Mouse (Mus musculus): Measurements from ENCODE around the gene Gdf11. TPM values are rescaled to one million over a fixed set of nuclear protein-coding genes. Genes with fewer than 3 reads are reported as not detected.

The Gdf11 gene
- polyA plus RNA-seq (2015; fragmentation: Nextera tagmentation; extraction: Ambion mirVana): 7.0 and 8.3 TPM in 2 replicates

DNA sequence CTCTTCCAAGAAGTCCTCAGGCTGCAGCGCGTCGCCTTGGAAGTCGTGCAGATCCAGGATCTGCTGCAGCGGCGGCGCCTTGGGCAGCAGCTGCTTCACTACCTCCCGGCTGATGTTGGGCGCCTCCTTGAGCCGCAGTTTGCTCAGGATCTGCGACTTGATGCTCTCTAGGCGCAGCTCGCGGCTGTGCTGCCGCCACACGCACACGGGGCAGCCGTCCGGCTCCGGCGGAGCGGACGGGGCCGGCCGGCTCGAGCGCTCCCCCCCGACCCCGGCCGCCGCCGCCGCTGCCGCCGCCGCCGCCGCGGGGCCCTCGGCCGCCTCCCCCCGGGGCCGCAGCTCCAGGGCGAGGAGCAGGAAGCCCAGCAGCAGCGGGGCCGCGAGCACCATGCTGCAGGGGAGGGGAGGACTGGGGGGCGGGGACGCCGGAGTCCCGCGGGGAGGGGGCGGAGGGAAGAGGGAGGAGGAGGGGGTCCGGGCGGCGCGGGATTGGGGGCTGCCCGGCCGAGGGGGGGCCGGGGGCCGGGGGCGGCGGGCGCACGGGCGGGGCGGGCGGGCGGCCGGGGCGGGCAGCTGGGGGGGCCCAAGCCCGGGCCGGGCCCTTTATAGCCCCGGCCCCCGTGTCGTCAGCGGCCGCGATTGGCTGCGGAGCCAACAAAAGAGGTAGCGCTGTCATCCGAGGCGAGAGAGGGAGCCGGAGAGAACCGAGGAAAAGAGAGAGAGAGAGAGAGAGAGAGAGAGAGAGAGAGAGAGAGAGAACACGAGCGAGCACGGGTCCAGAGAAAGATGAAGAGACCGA is at the start of gene Gdf11:
Gdf11 (minus strand) TSS at position 423 of the 799 bp plus-strand sequence.
- peaks cover 12% of the 10 kb centered on the region for H3K36me3 ChIP-seq
- peak within 1 kb of the TSS; percentile 77 for H3K4me2 ChIP-seq
- H3K27me3 ChIP-seq: peaks cover 10% of the 10 kb centered on the region
- H3K27ac ChIP-seq: peak within 1 kb of the TSS; percentile 93
- WGBS: under 1% methylated on average over 45 of the region's 89 CpGs
- H3K9ac ChIP-seq: peak within 1 kb of the TSS; percentile 86
- peak; percentile 83 for ATAC-seq (ENCODE audit: insufficient number of reproducible peaks, insufficient read depth, low FRiP score, low TSS enrichment, low read depth)
- H3K4me3 ChIP-seq: peak within 1 kb of the TSS; percentile 80
- peaks cover 45% of the 10 kb centered on the region for H3K4me1 ChIP-seq
- H3K9me3 ChIP-seq: no peaks in the 10 kb centered on the region

DNA sequence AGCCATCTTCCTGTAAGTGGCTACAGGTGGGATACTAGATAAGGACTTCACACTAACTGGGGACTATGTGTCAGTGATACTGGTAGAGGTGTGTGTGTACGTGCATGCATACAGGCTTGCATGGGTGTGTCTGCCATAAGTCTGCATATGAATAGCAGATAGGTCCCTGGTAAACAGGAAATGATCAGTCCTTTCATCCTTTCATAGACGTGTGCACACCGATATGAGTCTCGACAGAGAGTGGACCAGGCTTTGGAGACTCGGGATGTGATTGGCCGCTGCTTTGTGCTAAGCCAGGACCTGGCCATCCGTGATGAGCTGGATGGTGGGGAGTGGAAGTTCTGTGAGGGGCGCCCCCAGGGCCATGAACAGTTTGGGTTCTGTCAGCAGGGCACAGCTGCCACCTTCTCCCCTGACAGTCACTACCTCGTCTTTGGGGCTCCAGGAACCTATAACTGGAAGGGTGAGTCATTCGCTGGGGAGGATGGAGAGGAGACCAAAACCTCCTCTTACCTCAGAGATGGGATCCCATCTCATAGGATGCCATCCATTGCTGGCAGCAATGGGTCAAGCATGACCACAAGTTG is 49.0 kb upstream of the Gdf11 start:
- Histone ChIP-seq H3K27ac (no peak overlapping the region), H3K4me1 (no peaks in the 10 kb centered on the region), H3K36me3 (no peaks in the 10 kb centered on the region), H3K4me2 (no peak overlapping the region), H3K27me3 (peaks cover 20% of the 10 kb centered on the region), H3K4me3 (no peak overlapping the region), H3K9me3 (no peaks in the 10 kb centered on the region), H3K9ac (no peak overlapping the region)
- 79% methylated on average over 10 of the region's 10 CpGs for WGBS
- ATAC-seq (ENCODE audit: insufficient number of reproducible peaks, insufficient read depth, low FRiP score, low TSS enrichment, low read depth): no peak

DNA sequence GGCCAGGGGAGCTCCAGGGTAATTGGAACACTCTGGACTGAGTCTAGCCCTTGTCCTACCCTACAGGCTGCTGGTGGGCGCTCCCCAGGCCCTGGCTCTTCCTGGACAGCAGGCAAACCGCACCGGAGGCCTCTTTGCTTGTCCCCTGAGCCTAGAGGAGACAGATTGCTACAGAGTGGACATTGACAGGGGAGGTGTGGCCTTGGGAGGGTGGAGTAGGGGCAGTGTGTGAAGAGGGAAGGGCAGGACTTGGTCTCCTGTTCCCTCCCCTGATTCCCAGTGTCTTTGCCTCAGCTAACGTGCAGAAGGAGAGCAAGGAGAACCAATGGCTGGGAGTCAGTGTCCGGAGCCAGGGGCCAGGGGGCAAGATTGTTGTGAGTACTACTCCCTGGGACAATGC is 47.5 kb upstream of the Gdf11 start:
- peaks cover 5% of the 10 kb centered on the region; the same call in 1 of the 2 replicates for H3K4me1 ChIP-seq
- no peak overlapping the region for H3K4me3 ChIP-seq
- no peaks in the 10 kb centered on the region for H3K36me3 ChIP-seq
- no peaks in the 10 kb centered on the region for H3K9me3 ChIP-seq
- no peak for ATAC-seq (ENCODE audit: insufficient number of reproducible peaks, insufficient read depth, low FRiP score, low TSS enrichment, low read depth)
- no peak overlapping the region for H3K9ac ChIP-seq
- H3K4me2 ChIP-seq: no peak overlapping the region
- no peak overlapping the region for H3K27ac ChIP-seq
- whole genome bisulfite sequencing: 49% methylated on average over 5 of the region's 5 CpGs
- H3K27me3 ChIP-seq: peaks cover 36% of the 10 kb centered on the region

DNA sequence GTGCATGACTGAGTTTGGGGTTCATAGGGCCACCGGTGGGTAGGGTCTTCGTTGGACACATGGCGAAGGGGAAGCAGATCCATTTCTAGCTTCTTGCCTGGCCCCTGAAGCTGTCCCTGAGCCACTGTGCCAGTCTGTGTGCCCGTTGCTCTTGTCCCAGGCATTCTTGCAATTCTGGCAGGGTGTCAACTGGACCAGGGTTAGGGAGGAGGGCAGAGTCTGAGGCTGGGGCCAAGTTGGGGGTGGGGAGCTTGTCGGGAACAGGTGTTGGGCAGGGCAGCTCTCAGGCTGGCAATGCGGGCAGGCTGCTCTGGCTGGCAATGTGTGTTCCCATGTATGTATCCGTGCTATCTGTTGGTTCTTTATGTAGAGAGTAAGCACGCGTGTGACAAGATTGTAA is 46.9 kb upstream of the Gdf11 start:
- Histone ChIP-seq H3K9me3 (no peaks in the 10 kb centered on the region), H3K9ac (no peak overlapping the region), H3K27ac (no peak overlapping the region), H3K4me2 (no peak overlapping the region), H3K4me3 (no peak overlapping the region), H3K4me1 (peaks cover 7% of the 10 kb centered on the region; the same call in 1 of the 2 replicates), H3K36me3 (no peaks in the 10 kb centered on the region), H3K27me3 (peaks cover 42% of the 10 kb centered on the region)
- no peak for ATAC-seq (ENCODE audit: insufficient number of reproducible peaks, insufficient read depth, low FRiP score, low TSS enrichment, low read depth)
- WGBS: 84% methylated on average over 9 of the region's 9 CpGs

DNA sequence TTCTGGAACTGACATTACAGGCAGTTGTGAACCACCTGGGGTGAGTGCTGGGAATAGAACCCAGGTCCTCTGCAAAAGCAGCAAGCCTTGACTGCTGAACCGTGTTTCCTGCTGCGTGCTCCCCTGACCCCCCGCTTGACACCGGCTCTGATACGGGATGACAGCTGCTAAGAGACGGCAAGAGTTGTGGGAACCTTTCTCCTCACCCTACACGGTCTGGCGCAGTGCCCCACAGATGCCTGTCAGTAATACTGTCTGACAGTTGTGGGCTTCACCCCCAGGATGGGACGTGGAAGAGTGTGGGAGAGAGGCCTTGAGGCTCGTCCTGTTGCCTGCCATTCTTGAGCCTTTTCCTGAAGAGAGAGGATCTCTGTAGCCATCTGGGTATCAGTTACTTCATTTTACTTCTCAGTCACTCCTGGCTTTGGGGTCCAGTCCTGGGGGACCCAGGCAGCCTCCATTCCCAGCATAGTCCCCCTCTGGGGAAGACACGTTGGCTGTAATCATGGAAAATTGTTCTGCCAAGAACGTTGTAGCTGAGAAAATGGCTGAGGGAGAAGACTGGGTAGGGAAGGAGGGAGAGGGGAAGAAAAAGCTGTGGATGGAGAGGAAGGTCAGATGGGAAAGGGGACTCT is 46.4 kb upstream of the Gdf11 start:
- ATAC-seq (ENCODE audit: insufficient number of reproducible peaks, insufficient read depth, low FRiP score, low TSS enrichment, low read depth): no peak
- H3K4me1 ChIP-seq: peaks cover 7% of the 10 kb centered on the region; the same call in 1 of the 2 replicates
- H3K9ac ChIP-seq: no peak overlapping the region
- 59% methylated on average over 12 of the region's 12 CpGs for WGBS
- H3K27ac ChIP-seq: no peak overlapping the region
- no peaks in the 10 kb centered on the region for H3K9me3 ChIP-seq
- no peak overlapping the region for H3K4me3 ChIP-seq
- H3K4me2 ChIP-seq: no peak overlapping the region
- peaks cover 47% of the 10 kb centered on the region for H3K27me3 ChIP-seq
- no peaks in the 10 kb centered on the region for H3K36me3 ChIP-seq

DNA sequence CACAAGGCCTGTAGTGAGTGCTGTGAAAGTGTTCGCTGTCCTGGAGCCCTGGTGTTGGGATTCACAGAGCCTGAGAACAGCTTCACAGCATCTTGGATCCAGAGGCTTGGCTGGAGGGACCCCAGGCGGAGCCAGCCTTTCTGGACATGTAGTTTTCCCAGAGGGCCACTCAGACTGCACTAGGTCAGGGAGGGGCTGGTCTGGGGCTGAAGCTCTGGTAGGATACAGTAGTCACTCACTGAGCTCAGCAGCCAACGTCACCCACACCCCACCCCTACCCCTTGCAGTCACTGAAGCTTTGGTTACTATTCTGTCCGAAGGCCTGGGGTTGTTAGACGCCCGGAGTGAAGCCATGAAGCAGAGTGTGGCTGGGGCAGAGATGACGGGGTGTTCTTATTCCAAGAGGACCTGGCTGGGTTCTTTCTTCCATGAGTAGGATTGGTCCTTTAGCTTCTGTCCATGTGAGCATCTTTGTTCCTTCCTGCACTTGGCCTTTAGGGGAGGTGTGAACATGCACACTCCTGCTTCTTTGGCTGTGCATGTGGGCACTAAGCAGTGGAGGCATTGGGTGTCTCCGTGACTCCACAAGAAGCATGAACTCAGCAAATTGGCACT is 44.4 kb upstream of the Gdf11 start:
- H3K9me3 ChIP-seq: no peaks in the 10 kb centered on the region
- peaks cover 7% of the 10 kb centered on the region; the same call in 1 of the 2 replicates for H3K4me1 ChIP-seq
- H3K9ac ChIP-seq: no peak overlapping the region
- no peak overlapping the region for H3K4me2 ChIP-seq
- WGBS: 72% methylated on average over 8 of the region's 8 CpGs
- ATAC-seq (ENCODE audit: insufficient number of reproducible peaks, insufficient read depth, low FRiP score, low TSS enrichment, low read depth): no peak
- H3K4me3 ChIP-seq: no peak overlapping the region
- H3K27me3 ChIP-seq: peaks cover 67% of the 10 kb centered on the region
- no peak overlapping the region for H3K27ac ChIP-seq
- no peaks in the 10 kb centered on the region for H3K36me3 ChIP-seq

DNA sequence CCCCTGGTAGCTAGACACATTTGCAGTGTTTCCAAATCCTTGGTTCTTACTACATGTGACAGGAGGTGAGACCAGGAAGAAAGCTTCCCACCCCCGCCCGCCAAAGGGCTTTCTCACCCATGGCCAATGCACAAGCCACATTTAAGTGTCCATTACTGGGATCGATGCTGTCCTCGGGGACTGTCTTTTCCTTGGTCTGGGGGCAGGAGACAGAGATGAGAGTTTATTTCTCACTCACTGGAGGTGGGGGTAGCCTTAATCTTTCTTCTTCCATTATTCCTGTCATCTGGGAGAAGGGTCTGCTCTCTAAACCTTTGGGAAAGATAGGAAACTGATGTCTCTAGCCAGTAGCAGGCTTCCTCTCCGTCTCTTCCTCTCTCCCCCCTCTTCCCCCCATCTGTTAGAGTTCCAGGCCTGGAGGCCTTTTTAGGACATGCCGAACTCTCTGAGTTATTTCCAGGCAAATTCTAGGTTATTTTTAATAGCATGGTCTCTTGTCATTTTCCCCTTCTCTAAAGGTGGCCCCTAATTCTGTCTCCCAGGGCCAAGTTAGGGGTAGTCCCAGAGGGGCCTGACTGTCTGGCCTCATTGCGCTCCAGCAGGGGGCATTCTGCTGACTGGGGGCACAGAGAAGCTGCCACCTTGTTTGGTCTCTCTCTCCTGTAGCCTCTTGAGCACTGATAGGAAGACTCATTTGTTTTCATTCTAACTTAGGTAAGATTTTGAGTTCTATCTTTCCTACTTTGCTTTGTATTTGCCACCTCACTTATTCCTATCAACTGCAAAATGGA is 43.7 kb upstream of the Gdf11 start:
- Histone ChIP-seq H3K9ac (no peak overlapping the region), H3K4me1 (peaks cover 7% of the 10 kb centered on the region; the same call in 1 of the 2 replicates), H3K4me2 (no peak overlapping the region), H3K9me3 (no peaks in the 10 kb centered on the region), H3K27ac (no peak overlapping the region), H3K4me3 (no peak overlapping the region), H3K36me3 (no peaks in the 10 kb centered on the region), H3K27me3 (peaks cover 72% of the 10 kb centered on the region)
- 54% methylated on average over 7 of the region's 7 CpGs for WGBS
- ATAC-seq (ENCODE audit: insufficient number of reproducible peaks, insufficient read depth, low FRiP score, low TSS enrichment, low read depth): no peak

DNA sequence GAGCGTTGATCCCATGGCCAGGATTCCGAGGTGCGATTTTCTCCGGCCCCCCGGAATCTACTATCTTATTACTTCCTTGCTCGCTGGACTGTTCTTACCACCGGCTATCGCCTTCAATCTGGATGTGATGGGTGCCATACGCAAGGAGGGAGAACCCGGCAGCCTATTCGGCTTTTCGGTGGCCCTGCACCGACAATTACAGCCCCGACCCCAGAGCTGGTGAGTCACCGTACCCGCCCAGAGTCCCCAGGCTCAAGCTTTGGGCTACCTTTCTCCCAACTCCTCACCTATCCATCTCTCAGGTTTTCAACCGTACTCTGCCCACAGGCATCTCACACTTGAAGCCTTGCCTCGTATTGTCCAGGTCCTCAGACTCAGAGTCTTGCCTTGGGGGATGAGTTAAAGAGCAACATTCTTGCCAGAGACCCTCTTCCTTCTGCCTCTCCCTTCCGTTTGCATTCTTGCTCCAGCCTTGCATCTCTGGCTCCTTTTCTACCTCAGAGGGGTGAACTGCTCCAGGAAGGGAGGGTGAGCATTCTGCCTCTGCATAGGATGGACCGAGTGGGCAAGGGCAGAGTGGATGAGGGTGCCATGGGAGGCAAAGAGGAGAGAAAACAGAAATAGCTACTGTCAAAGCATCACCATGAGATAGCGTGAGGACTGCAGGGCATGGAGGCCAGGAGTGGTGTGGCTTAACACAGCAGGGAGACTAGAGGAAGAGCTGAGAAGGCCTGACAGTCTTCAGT is 42.6 kb upstream of the Gdf11 start:
- Histone ChIP-seq H3K27me3 (peaks cover 80% of the 10 kb centered on the region), H3K4me3 (peak overlapping the region; percentile 48), H3K27ac (no peak overlapping the region), H3K9me3 (no peaks in the 10 kb centered on the region), H3K4me1 (peaks cover 7% of the 10 kb centered on the region; the same call in 1 of the 2 replicates), H3K36me3 (no peaks in the 10 kb centered on the region), H3K4me2 (peak overlapping the region; percentile 81), H3K9ac (peak overlapping the region; percentile 58)
- WGBS: 2% methylated on average over 21 of the region's 21 CpGs
- no peak for ATAC-seq (ENCODE audit: insufficient number of reproducible peaks, insufficient read depth, low FRiP score, low TSS enrichment, low read depth)

DNA sequence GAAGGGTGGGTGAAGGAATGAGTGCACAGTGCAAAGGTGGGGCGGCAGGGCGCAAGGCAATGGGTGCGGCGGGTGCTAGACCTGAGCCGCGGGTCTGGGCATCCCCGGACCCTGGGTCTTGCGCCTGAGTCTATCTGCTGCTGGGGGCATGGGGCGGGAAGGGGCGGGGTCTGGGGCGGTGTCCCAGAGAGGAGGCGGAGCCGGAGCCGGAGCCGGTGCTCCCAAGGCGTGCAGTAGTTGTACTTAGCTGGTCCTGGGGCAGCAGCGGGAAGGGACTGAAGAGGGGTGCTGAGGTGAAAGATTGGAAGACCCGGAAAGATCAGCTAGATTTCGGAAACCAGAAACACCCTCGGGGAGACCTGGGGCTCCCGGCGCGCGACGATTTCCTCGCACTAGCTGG is 42.1 kb upstream of the Gdf11 start, which contains the start of gene Itga7:
Itga7 (plus strand) TSS at position 245 of the 400 bp plus-strand sequence.
- WGBS: 1% methylated on average over 26 of the region's 26 CpGs
- H3K9me3 ChIP-seq: no peaks in the 10 kb centered on the region
- H3K9ac ChIP-seq: peak within 1 kb of the TSS; percentile 58
- peaks cover 86% of the 10 kb centered on the region for H3K27me3 ChIP-seq
- peaks cover 7% of the 10 kb centered on the region; the same call in 1 of the 2 replicates for H3K4me1 ChIP-seq
- H3K4me3 ChIP-seq: peak within 1 kb of the TSS; percentile 48
- H3K4me2 ChIP-seq: peak within 1 kb of the TSS; percentile 81
- no peak within 1 kb of the TSS for H3K27ac ChIP-seq
- H3K36me3 ChIP-seq: no peaks in the 10 kb centered on the region
- peak; percentile 44 for ATAC-seq (ENCODE audit: insufficient number of reproducible peaks, insufficient read depth, low FRiP score, low TSS enrichment, low read depth)

DNA sequence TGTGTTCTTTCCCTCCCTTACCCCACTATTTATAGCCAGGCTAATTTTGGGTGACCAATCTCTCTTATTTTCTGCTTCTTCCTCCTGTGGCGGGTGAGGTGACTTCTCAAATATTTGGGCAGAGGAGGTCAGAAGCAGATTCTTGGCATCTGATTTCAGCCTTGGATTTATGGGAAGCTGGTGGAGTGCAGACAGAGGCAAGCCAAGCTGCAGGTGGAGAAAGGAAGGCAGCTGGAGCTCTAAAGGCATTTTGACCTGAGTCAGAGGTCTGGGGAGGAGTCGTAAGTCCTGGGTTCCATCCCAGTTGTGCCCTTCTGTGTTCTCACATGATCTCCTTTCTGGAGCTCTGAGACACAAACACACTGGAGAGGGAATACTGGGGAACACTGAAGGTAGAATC is 39.9 kb upstream of the Gdf11 start:
- Histone ChIP-seq H3K27me3 (peaks cover 88% of the 10 kb centered on the region), H3K36me3 (no peaks in the 10 kb centered on the region), H3K4me1 (peaks cover 7% of the 10 kb centered on the region; the same call in 1 of the 2 replicates), H3K9ac (no peak overlapping the region), H3K27ac (no peak overlapping the region), H3K9me3 (no peaks in the 10 kb centered on the region), H3K4me2 (no peak overlapping the region), H3K4me3 (no peak overlapping the region)
- ATAC-seq (ENCODE audit: insufficient number of reproducible peaks, insufficient read depth, low FRiP score, low TSS enrichment, low read depth): no peak
- 80% methylated on average over 2 of the region's 2 CpGs for WGBS
